Mouse (Mus musculus) MEL (cell line): Measurements from ENCODE around the gene Scn1a. TPM values are rescaled to one million over a fixed set of nuclear protein-coding genes. Genes with fewer than 3 reads are reported as not detected.

Experiments
- DNase-seq: peaks from one replicate; pipeline ENCODE4 v3.0.0; 2011; ENCODE audit warnings: low read depth, low spot score
- H3K27ac ChIP-seq: 2 replicates; pipeline ENCODE4 v1.5.1; 2012; ENCODE audit warnings: low read depth, mild to moderate bottlenecking, control low read depth, low read length, moderate library complexity; ENCODE audit not compliant: control insufficient read depth
- H3K27me3 ChIP-seq, 2 experiments: fragments of 150-350 bp in 1 of 2; sonication (generic) in 1 of 2; 2 replicates each; pipeline ENCODE4 v1.6.1; 2012; ENCODE audit warnings: low read length in 2 of 2, mild to moderate bottlenecking in 2 of 2, improper control_type of control experiment in 1 of 2, moderate library complexity in 1 of 2; ENCODE audit not compliant: insufficient read depth in 2 of 2, control insufficient read depth in 1 of 2
- H3K36me3 ChIP-seq, 2 experiments: 2 replicates each; pipeline ENCODE4 v1.6.1; 2012 to 2014; ENCODE audit warnings: low read length in 2 of 2, improper control_type of control experiment in 1 of 2, inconsistent platforms in 1 of 2, mild to moderate bottlenecking in 1 of 2; ENCODE audit not compliant: insufficient read depth in 2 of 2, control insufficient read depth in 1 of 2
- H3K4me1 ChIP-seq, 2 experiments: fragments of 150-350 bp in 1 of 2; sonication (generic) in 1 of 2; 2 replicates each; pipeline ENCODE4 v1.6.1; 2012; ENCODE audit warnings: low read length in 2 of 2, improper control_type of control experiment in 1 of 2, mild to moderate bottlenecking in 1 of 2; ENCODE audit not compliant: insufficient read depth in 2 of 2, control insufficient read depth in 1 of 2
- H3K4me3 ChIP-seq, 2 experiments: fragments of 150-350 bp in 1 of 2; sonication (generic) in 1 of 2; 2 replicates each; pipeline ENCODE4 v1.5.1; 2012; ENCODE audit warnings: low read depth in 2 of 2, low read length in 2 of 2, mild to moderate bottlenecking in 2 of 2, moderate library complexity in 2 of 2, control low read depth in 1 of 2, improper control_type of control experiment in 1 of 2; ENCODE audit not compliant: control insufficient read depth in 1 of 2, insufficient read depth in 1 of 2
- H3K79me2 ChIP-seq: 2 replicates; pipeline ENCODE4 v1.6.1; 2012; ENCODE audit warnings: mild to moderate bottlenecking, low read length, moderate library complexity; ENCODE audit not compliant: control insufficient read depth, poor library complexity, insufficient read depth
- H3K9ac ChIP-seq: 2 replicates; pipeline ENCODE4 v1.6.1; 2012; ENCODE audit warnings: low read depth, mild to moderate bottlenecking, control low read depth, low read length, moderate library complexity; ENCODE audit not compliant: control insufficient read depth, poor library complexity, severe bottlenecking
- H3K9me3 ChIP-seq: fragments of 150-350 bp; sonication (generic); replicated peaks from 2 replicates; pipeline ENCODE4 v1.6.1; 2012; ENCODE audit warnings: mild to moderate bottlenecking, low read length, improper control_type of control experiment, moderate library complexity; ENCODE audit not compliant: insufficient read depth
- BHLHE40 ChIP-seq: IDR thresholded peaks from 2 replicates; pipeline ENCODE4 v1.6.1; 2012; ENCODE audit warnings: low read depth, mild to moderate bottlenecking, inconsistent platforms, low read length, improper control_type of control experiment, borderline replicate concordance
- ELF1 ChIP-seq: IDR thresholded peaks from 2 replicates; pipeline ENCODE4 v1.6.1; 2014; ENCODE audit warnings: low read depth, mild to moderate bottlenecking, inconsistent platforms, low read length, improper control_type of control experiment, moderate library complexity
- EP300 ChIP-seq, 2 experiments: IDR thresholded peaks; 2 replicates each; pipeline ENCODE4 v1.6.1; 2011; ENCODE audit warnings: improper control_type of control experiment in 2 of 2, low read length in 2 of 2, low read depth in 1 of 2, mild to moderate bottlenecking in 1 of 2
- ETS1 ChIP-seq: IDR thresholded peaks from 2 replicates; pipeline ENCODE4 v1.6.1; 2012; ENCODE audit warnings: low read depth, mild to moderate bottlenecking, inconsistent platforms, low read length, improper control_type of control experiment, moderate library complexity
- GATA1 ChIP-seq: IDR thresholded peaks from 2 replicates; pipeline ENCODE4 v1.6.1; 2011; ENCODE audit warnings: low read depth, low read length, improper control_type of control experiment
- JUND ChIP-seq: IDR thresholded peaks from 2 replicates; pipeline ENCODE4 v1.6.1; 2011; ENCODE audit warnings: low read depth, mild to moderate bottlenecking, improper control_type of control experiment, low read length
- MAX ChIP-seq: IDR thresholded peaks from 2 replicates; pipeline ENCODE4 v1.6.1; 2011; ENCODE audit warnings: low read length, improper control_type of control experiment
- MAZ ChIP-seq: IDR thresholded peaks from 2 replicates; pipeline ENCODE4 v1.6.1; 2012; ENCODE audit warnings: low read depth, mild to moderate bottlenecking, inconsistent platforms, low read length, improper control_type of control experiment
- MXI1 ChIP-seq: IDR thresholded peaks from 2 replicates; pipeline ENCODE4 v1.6.1; 2011; ENCODE audit warnings: mild to moderate bottlenecking, low read depth, low read length, improper control_type of control experiment
- NRF1 ChIP-seq: IDR thresholded peaks from 2 replicates; pipeline ENCODE4 v1.6.1; 2014; ENCODE audit warnings: low read depth, mild to moderate bottlenecking, inconsistent platforms, low read length, improper control_type of control experiment, moderate library complexity; ENCODE audit not compliant: poor library complexity, insufficient read depth, severe bottlenecking
- POLR2AphosphoS5 ChIP-seq: IDR thresholded peaks from 2 replicates; pipeline ENCODE4 v1.6.1; 2012; ENCODE audit warnings: low read depth, borderline replicate concordance, mild to moderate bottlenecking, inconsistent platforms, low read length, moderate library complexity, mixed read lengths
- SIN3A ChIP-seq: IDR thresholded peaks from 2 replicates; pipeline ENCODE4 v1.6.1; 2012; ENCODE audit warnings: low read length, improper control_type of control experiment, inconsistent platforms
- SMC3 ChIP-seq: IDR thresholded peaks from 2 replicates; pipeline ENCODE4 v1.6.1; 2011; ENCODE audit warnings: low read depth, low read length, improper control_type of control experiment
- TAL1 ChIP-seq: IDR thresholded peaks from 2 replicates; pipeline ENCODE4 v1.6.1; 2012; ENCODE audit warnings: mild to moderate bottlenecking, inconsistent platforms, low read length, moderate library complexity, mixed read lengths
- TCF12 ChIP-seq: IDR thresholded peaks from 2 replicates; pipeline ENCODE4 v1.6.1; 2014; ENCODE audit warnings: low read depth, mild to moderate bottlenecking, inconsistent platforms, low read length, improper control_type of control experiment, moderate library complexity
- ZNF384 ChIP-seq: IDR thresholded peaks from 2 replicates; pipeline ENCODE4 v1.6.1; 2012; ENCODE audit warnings: low read depth, mild to moderate bottlenecking, inconsistent platforms, low read length, improper control_type of control experiment
- polyA plus RNA-seq, 2 experiments: library from polyadenylated mRNA; stranded (reverse) in 1 of 2; unstranded in 1 of 2; fragments of >175 nt in 1 of 2; fragments of >200 nt in 1 of 2; gene quantifications; 2 replicates each; pipeline versions ENCODE4 v1.2.1 to v1.2.4; 2012; ENCODE audit warnings: low replicate concordance in 2 of 2, low read depth in 1 of 2; ENCODE audit not compliant: insufficient read length in 2 of 2, insufficient read depth in 1 of 2, missing spikeins in 1 of 2
- total RNA-seq: library from RNA; depleted of rRNA; stranded (reverse); fragments of 300-350 nt; gene quantifications from 2 replicates; pipeline ENCODE4 v1.2.3, GENCODE M21; 2012; rRNA removed

Gene Scn1a
- total and polyA plus RNA-seq, 3 experiments = not detected

DNA sequence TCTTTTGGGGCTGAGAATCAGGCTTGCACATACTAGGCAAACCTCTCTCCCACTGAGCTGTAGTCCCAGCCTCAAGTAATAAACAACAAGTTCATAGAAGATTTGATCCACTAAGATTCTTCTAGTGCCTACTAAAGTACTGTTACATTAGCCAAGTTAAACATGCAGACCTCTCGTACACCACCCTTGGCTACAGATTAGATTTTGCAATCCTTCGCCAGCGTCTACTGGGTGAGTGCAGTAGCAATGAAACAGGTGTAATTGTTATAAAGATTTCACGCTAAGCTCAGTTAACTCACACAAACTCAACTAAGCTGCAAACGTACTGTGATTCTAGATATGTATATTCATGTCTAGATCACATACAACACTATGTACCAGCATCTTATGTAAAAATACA is 201.8 kb downstream of the Scn1a start:
- no peak for DNase-seq
- no peaks in the 10 kb centered on the region for H3K4me1 ChIP-seq
- TF ChIP-seq ELF1 (no peak), SMC3 (no peak), ZNF384 (no peak), NRF1 (no peak)
- TF ChIP-seq, all 39 proteins: peak for 0
- Histone ChIP-seq H3K36me3 (no peaks in the 10 kb centered on the region), H3K27me3 (no peaks in the 10 kb centered on the region), H3K9me3 (no peaks in the 10 kb centered on the region), H3K27ac (no peak overlapping the region), H3K4me3 (no peak overlapping the region), H3K79me2 (no peaks in the 10 kb centered on the region), H3K9ac (no peak overlapping the region)

DNA sequence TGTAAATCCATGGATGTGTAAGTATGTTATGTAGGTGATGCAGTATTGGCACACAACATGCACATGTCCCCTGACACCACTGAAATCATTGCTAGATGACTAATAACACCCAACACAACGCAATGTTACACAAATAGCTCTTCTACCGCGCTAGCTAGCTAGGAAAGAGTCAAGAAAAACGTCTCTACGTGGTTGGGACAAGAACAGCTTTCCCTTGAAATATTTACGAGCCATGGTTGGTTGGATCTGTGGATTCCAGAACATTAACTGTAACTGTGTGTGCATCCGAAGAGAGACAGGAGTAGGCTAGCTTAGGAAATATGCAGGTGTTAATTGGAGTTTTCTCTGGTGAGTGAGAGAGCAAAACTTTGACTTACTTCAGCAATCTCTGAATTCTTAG is 219.7 kb downstream of the Scn1a start:
- H3K27me3 ChIP-seq = no peaks in the 10 kb centered on the region
- no peaks in the 10 kb centered on the region for H3K9me3 ChIP-seq
- no peak for TF ChIP-seq BHLHE40
- TF ChIP-seq GATA1 = no peak
- no peak for TF ChIP-seq JUND
- no peak for TF ChIP-seq SIN3A
- TF ChIP-seq MAZ = no peak
- TF ChIP-seq ETS1 = no peak
- no peak for TF ChIP-seq POLR2AphosphoS5
- no peak for TF ChIP-seq EP300 (IDR thresholded peaks at IDR 0.05; ENCODE audit: low read depth in 1 of 2, low read length in 2 of 2)
- no peak for TF ChIP-seq MXI1
- TF ChIP-seq TAL1 = no peak
- TF ChIP-seq TCF12 = no peak
- TF ChIP-seq ZNF384 = no peak
- no peak for TF ChIP-seq MAX
- no peaks in the 10 kb centered on the region for H3K36me3 ChIP-seq
- H3K79me2 ChIP-seq = no peaks in the 10 kb centered on the region
- no peak overlapping the region for H3K27ac ChIP-seq
- no peak for DNase-seq
- no peaks in the 10 kb centered on the region for H3K4me1 ChIP-seq
- H3K9ac ChIP-seq = no peak overlapping the region
- H3K4me3 ChIP-seq = no peak overlapping the region

Other genes with a start within 250 kb of the Scn1a start
- gene Ttc21b, start 184.2 kb downstream of the Scn1a start, total RNA-seq = not detected in 2 replicates
- gene Ttc21b, start 184.2 kb downstream of the Scn1a start, polyA plus RNA-seq = not detected
- not detected in 2 replicates for gene Scn9a, start 194.1 kb upstream of the Scn1a start, total RNA-seq
- gene Scn9a, start 194.1 kb upstream of the Scn1a start, polyA plus RNA-seq = not detected